Mouse (Mus musculus): ENCODE measurements around the gene Etv6. TPM values are rescaled to one million over a fixed set of nuclear protein-coding genes. Genes with fewer than 3 reads are reported as not detected.
A peak's percentile ranks its signal among the peaks of the same experiment; 100 is the strongest.

Etv6 gene
- total and polyA plus RNA-seq, 3 experiments: 9.8 to 14.0 (median 11.4) TPM

DNA sequence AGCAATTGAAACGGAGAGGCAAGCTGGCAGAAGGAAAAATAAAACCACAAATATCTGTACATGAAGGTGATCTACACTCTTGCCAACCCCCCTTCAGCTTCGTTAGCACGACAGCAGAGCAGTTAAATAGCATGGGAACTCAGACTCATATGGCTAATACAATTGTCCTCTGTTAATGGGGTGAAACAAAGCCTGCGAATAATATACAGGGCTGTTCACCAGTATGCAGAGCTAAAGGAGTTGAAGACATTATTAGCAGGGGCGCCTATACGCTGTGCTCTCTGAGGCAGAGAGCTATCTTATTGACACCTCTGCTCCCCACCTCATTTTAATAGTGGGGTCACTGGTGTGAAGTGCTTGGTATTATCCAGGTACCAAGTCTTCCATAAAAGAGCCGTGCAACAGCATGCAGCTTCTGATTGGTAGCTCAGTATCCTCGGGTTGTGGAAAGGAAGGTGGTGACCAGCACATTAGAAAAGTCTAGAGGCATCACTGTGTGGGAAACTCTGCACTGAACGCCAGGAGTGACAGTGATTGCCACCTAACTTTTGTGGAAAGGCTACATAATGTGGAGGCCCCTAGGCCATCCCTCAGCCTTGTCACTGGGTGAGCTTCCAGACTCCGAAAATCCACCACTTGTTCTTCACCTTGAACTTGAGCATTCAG is 23.5 kb downstream of the Etv6 start:
- Histone ChIP-seq H3K27ac (no peak overlapping the region), H3K9ac (ENCODE audit: low read depth, low read length) (no peak overlapping the region), H3K36me3 (ENCODE audit: control insufficient read depth, insufficient read depth, low read length) (peaks cover 10% of the 10 kb centered on the region; the same call in 1 of the 2 replicates), H3K79me2 (replicated peaks; ENCODE audit: control insufficient read depth, insufficient read depth, low read length) (peaks cover 4% of the 10 kb centered on the region; the same call in 1 of the 2 replicates), H3K27me3 (ENCODE audit: control insufficient read depth, insufficient read depth, low read length) (no peaks in the 10 kb centered on the region), H3K4me1 (ENCODE audit: control insufficient read depth, insufficient read depth, low read length) (peaks cover 13% of the 10 kb centered on the region), H3K4me3 (no peak overlapping the region)
- TF ChIP-seq EP300 (IDR thresholded peaks at IDR 0.05; ENCODE audit: insufficient read depth, low read depth, low read length): no peak
- TF ChIP-seq POLR2A (IDR thresholded peaks at IDR 0.05; ENCODE audit: insufficient read depth, low read depth, low read length): no peak
- TF ChIP-seq CTCF (IDR thresholded peaks at IDR 0.05): no peak
- intact Hi-C loops (cut with DNase I): no loop called here
- 82% methylated on average over 10 of the region's 10 CpGs for WGBS
- no peak for DNase-seq

- WGBS: 83% methylated on average over 10 of the region's 10 CpGs
- TF ChIP-seq EP300 (IDR thresholded peaks at IDR 0.05; ENCODE audit: insufficient read depth, low read depth, low read length) (no peak), POLR2A (IDR thresholded peaks at IDR 0.05; ENCODE audit: insufficient read depth, low read depth, low read length) (no peak), CTCF (IDR thresholded peaks at IDR 0.05) (no peak)
- Histone ChIP-seq H3K27ac (no peak overlapping the region), H3K79me2 (replicated peaks; ENCODE audit: control insufficient read depth, insufficient read depth, low read length) (peaks cover 4% of the 10 kb centered on the region; the same call in 1 of the 2 replicates), H3K27me3 (ENCODE audit: control insufficient read depth, insufficient read depth, low read length) (no peaks in the 10 kb centered on the region), H3K4me3 (no peak overlapping the region), H3K9ac (ENCODE audit: low read depth, low read length) (no peak overlapping the region), H3K4me1 (ENCODE audit: control insufficient read depth, insufficient read depth, low read length) (peaks cover 13% of the 10 kb centered on the region), H3K36me3 (ENCODE audit: control insufficient read depth, insufficient read depth, low read length) (peaks cover 10% of the 10 kb centered on the region; the same call in 1 of the 2 replicates)
- DNase-seq: no peak
- intact Hi-C loops (cut with DNase I): no loop called here
These were observed 24.0 kb downstream of the Etv6 start for GRCm38 (mm10) chr6:134059552-134059891.

GRCm38 (mm10) chr6:134060036-134060435 is 24.5 kb downstream of the Etv6 start:
- no peaks in the 10 kb centered on the region for H3K27me3 ChIP-seq (ENCODE audit: control insufficient read depth, insufficient read depth, low read length)
- H3K4me1 ChIP-seq (ENCODE audit: control insufficient read depth, insufficient read depth, low read length): peaks cover 17% of the 10 kb centered on the region
- intact Hi-C loops (cut with DNase I): loop anchor here (2.0 kb wide), 1 partner anchor 25 kb away; the partner anchor contains the start of gene Etv6
- H3K27ac ChIP-seq: no peak overlapping the region
- no peak overlapping the region for H3K4me3 ChIP-seq
- no peak for TF ChIP-seq EP300 (IDR thresholded peaks at IDR 0.05; ENCODE audit: insufficient read depth, low read depth, low read length)
- TF ChIP-seq POLR2A (IDR thresholded peaks at IDR 0.05; ENCODE audit: insufficient read depth, low read depth, low read length): no peak
- TF ChIP-seq CTCF (IDR thresholded peaks at IDR 0.05): no peak
- no peak for DNase-seq
- peaks cover 10% of the 10 kb centered on the region; the same call in 1 of the 2 replicates for H3K36me3 ChIP-seq (ENCODE audit: control insufficient read depth, insufficient read depth, low read length)
- WGBS: 88% methylated on average over 9 of the region's 9 CpGs
- H3K9ac ChIP-seq (ENCODE audit: low read depth, low read length): no peak overlapping the region
- H3K79me2 ChIP-seq (replicated peaks; ENCODE audit: control insufficient read depth, insufficient read depth, low read length): peaks cover 2% of the 10 kb centered on the region; the same call in 1 of the 2 replicates

- Histone ChIP-seq H3K36me3 (ENCODE audit: control insufficient read depth, insufficient read depth, low read length) (peaks cover 10% of the 10 kb centered on the region; the same call in 1 of the 2 replicates), H3K27me3 (ENCODE audit: control insufficient read depth, insufficient read depth, low read length) (no peaks in the 10 kb centered on the region), H3K9ac (ENCODE audit: low read depth, low read length) (no peak overlapping the region), H3K4me3 (no peak overlapping the region), H3K79me2 (replicated peaks; ENCODE audit: control insufficient read depth, insufficient read depth, low read length) (peaks cover 2% of the 10 kb centered on the region; the same call in 1 of the 2 replicates), H3K4me1 (ENCODE audit: control insufficient read depth, insufficient read depth, low read length) (peaks cover 20% of the 10 kb centered on the region), H3K27ac (no peak overlapping the region; the same call in 1 of the 2 replicates)
- no peak for TF ChIP-seq POLR2A (IDR thresholded peaks at IDR 0.05; ENCODE audit: insufficient read depth, low read depth, low read length)
- peak; percentile 76; the same call in 1 of the 2 replicates for TF ChIP-seq EP300 (IDR thresholded peaks at IDR 0.05; ENCODE audit: insufficient read depth, low read depth, low read length)
- no peak for TF ChIP-seq CTCF (IDR thresholded peaks at IDR 0.05)
- peak; percentile 52 to 57 for DNase-seq
- intact Hi-C loops (cut with DNase I): loop anchor here (2.0 kb wide), 1 partner anchor 26 kb away; the partner anchor contains the start of gene Etv6
- 35% methylated on average over 12 of the region's 12 CpGs for WGBS
These were observed 25.3 kb downstream of the Etv6 start for GRCm38 (mm10) chr6:134060811-134061210.

DNA sequence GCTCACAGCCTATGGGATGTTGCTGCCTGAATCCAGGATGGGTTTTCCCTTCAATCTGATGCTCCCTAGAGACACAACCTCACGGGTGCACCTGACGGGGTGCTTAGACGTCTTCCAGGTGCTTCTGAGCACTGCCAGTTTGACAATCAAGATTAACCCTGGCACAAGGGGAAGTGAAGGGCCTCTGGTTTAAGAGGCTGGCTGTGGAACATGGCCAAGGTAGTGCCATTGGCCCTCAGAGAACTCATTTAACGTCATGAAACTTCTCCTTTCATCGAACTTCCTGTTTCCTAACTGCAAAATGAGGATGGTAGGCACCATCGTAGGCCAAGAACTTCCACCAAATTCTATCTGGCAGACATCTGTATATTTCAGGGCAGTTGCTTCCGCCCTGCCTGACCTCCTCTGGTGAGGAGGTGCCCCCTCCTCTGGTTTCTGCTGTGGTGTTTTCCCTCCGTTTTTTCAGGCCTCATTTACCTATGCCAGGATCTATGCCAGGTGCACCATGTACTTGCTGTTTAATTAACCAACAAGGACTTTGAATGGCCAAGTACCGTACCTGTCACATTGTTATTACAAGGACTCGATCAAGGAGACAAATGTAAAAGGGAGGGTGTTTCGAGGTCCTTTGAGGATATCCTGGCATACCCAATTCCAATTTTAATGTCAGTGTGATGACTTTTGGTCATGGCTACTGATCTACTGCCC is 29.7 kb downstream of the Etv6 start:
- Histone ChIP-seq H3K27me3 (ENCODE audit: control insufficient read depth, insufficient read depth, low read length) (no peaks in the 10 kb centered on the region), H3K4me3 (no peak overlapping the region), H3K79me2 (replicated peaks; ENCODE audit: control insufficient read depth, insufficient read depth, low read length) (peaks cover 5% of the 10 kb centered on the region), H3K4me1 (ENCODE audit: control insufficient read depth, insufficient read depth, low read length) (peaks cover 23% of the 10 kb centered on the region), H3K27ac (no peak overlapping the region), H3K36me3 (ENCODE audit: control insufficient read depth, insufficient read depth, low read length) (peaks cover 10% of the 10 kb centered on the region; the same call in 1 of the 2 replicates), H3K9ac (ENCODE audit: low read depth, low read length) (no peak overlapping the region)
- TF ChIP-seq CTCF (IDR thresholded peaks at IDR 0.05) (no peak), POLR2A (IDR thresholded peaks at IDR 0.05; ENCODE audit: insufficient read depth, low read depth, low read length) (no peak), EP300 (IDR thresholded peaks at IDR 0.05; ENCODE audit: insufficient read depth, low read depth, low read length) (no peak)
- intact Hi-C loops (cut with DNase I): no loop called here
- WGBS: 75% methylated on average over 11 of the region's 11 CpGs
- DNase-seq: peak in 1 of 2 experiments; percentile 52

Data from heart, adult 2 months (tissue).